Mouse (Mus musculus): ENCODE data around the gene Mapk10. TPM values are rescaled to one million over a fixed set of nuclear protein-coding genes. Genes with fewer than 3 reads are reported as not detected.

Gene Mapk10
- not detected for total RNA-seq (2023)

GRCm38 (mm10) chr5:103211101-103211848 is at the start of gene Mapk10:
TSS of gene Mapk10 (minus strand) at chr5:103211334.

Other genes starting within 250 kb of the Mapk10 start
- under 1 TPM; 0.30 to 0.58 TPM for gene Ptpn13, start 213.9 kb upstream of the Mapk10 start, total RNA-seq (2023)

Measured in monocyte, adult 59 days (primary cell).